Mouse (Mus musculus): Measurements from ENCODE around the gene Lrfn4. TPM values are rescaled to one million over a fixed set of nuclear protein-coding genes. Genes with fewer than 3 reads are reported as not detected.

Gene Lrfn4
- polyA plus RNA-seq, 1 experiment from 2014 or later, result 12.6 TPM

GRCm38 (mm10) chr19:4578799-4579198, 36.7 kb downstream of the Lrfn4 start:
- Histone ChIP-seq H3K4me1 (ENCODE audit: control insufficient read depth, insufficient read depth, low read length) (no peaks in the 10 kb centered on the region), H3K36me3 (ENCODE audit: control insufficient read depth, insufficient read depth, low read length) (no peaks in the 10 kb centered on the region), H3K27me3 (ENCODE audit: control insufficient read depth, insufficient read depth, low read length) (no peaks in the 10 kb centered on the region), H3K4me3 (ENCODE audit: low read length) (no peak overlapping the region), H3K27ac (ENCODE audit: low read depth, low read length) (no peak overlapping the region), H3K9ac (ENCODE audit: low read depth, low read length) (no peak overlapping the region), H3K4me2 (replicated peaks; ENCODE audit: low read depth, low read length) (no peak overlapping the region), H3K9me3 (ENCODE audit: control insufficient read depth, low read length) (no peaks in the 10 kb centered on the region)
- 55% methylated on average over 2 of the region's 2 CpGs for WGBS
- ATAC-seq (ENCODE audit: low FRiP score, low TSS enrichment), result no peak

GRCm38 (mm10) chr19:4573241-4573640, 42.2 kb downstream of the Lrfn4 start:
- Histone ChIP-seq H3K36me3 (ENCODE audit: control insufficient read depth, insufficient read depth, low read length) (no peaks in the 10 kb centered on the region), H3K4me3 (ENCODE audit: low read length) (no peak overlapping the region), H3K27me3 (ENCODE audit: control insufficient read depth, insufficient read depth, low read length) (no peaks in the 10 kb centered on the region), H3K4me1 (ENCODE audit: control insufficient read depth, insufficient read depth, low read length) (no peaks in the 10 kb centered on the region), H3K9ac (ENCODE audit: low read depth, low read length) (no peak overlapping the region), H3K4me2 (replicated peaks; ENCODE audit: low read depth, low read length) (no peak overlapping the region), H3K9me3 (ENCODE audit: control insufficient read depth, low read length) (no peaks in the 10 kb centered on the region), H3K27ac (ENCODE audit: low read depth, low read length) (no peak overlapping the region)
- no peak for ATAC-seq (ENCODE audit: low FRiP score, low TSS enrichment)
- WGBS, result 81% methylated on average over 1 of the region's 1 CpGs

GRCm38 (mm10) chr19:4572467-4572866, 43.0 kb downstream of the Lrfn4 start:
- Histone ChIP-seq H3K4me2 (replicated peaks; ENCODE audit: low read depth, low read length) (no peak overlapping the region), H3K36me3 (ENCODE audit: control insufficient read depth, insufficient read depth, low read length) (no peaks in the 10 kb centered on the region), H3K27me3 (ENCODE audit: control insufficient read depth, insufficient read depth, low read length) (no peaks in the 10 kb centered on the region), H3K9ac (ENCODE audit: low read depth, low read length) (no peak overlapping the region), H3K9me3 (ENCODE audit: control insufficient read depth, low read length) (no peaks in the 10 kb centered on the region), H3K4me3 (ENCODE audit: low read length) (no peak overlapping the region), H3K4me1 (ENCODE audit: control insufficient read depth, insufficient read depth, low read length) (no peaks in the 10 kb centered on the region), H3K27ac (ENCODE audit: low read depth, low read length) (no peak overlapping the region)
- no peak for ATAC-seq (ENCODE audit: low FRiP score, low TSS enrichment)
- 92% methylated on average over 8 of the region's 8 CpGs for WGBS

GRCm38 (mm10) chr19:4572061-4572460, 43.4 kb downstream of the Lrfn4 start:
- Histone ChIP-seq H3K4me1 (ENCODE audit: control insufficient read depth, insufficient read depth, low read length) (no peaks in the 10 kb centered on the region), H3K4me2 (replicated peaks; ENCODE audit: low read depth, low read length) (no peak overlapping the region), H3K9me3 (ENCODE audit: control insufficient read depth, low read length) (no peaks in the 10 kb centered on the region), H3K9ac (ENCODE audit: low read depth, low read length) (no peak overlapping the region), H3K4me3 (ENCODE audit: low read length) (no peak overlapping the region), H3K36me3 (ENCODE audit: control insufficient read depth, insufficient read depth, low read length) (no peaks in the 10 kb centered on the region), H3K27me3 (ENCODE audit: control insufficient read depth, insufficient read depth, low read length) (no peaks in the 10 kb centered on the region), H3K27ac (ENCODE audit: low read depth, low read length) (no peak overlapping the region)
- no peak for ATAC-seq (ENCODE audit: low FRiP score, low TSS enrichment)
- 82% methylated on average over 4 of the region's 4 CpGs for WGBS

- Histone ChIP-seq H3K27me3 (ENCODE audit: control insufficient read depth, insufficient read depth, low read length) (no peaks in the 10 kb centered on the region), H3K9ac (ENCODE audit: low read depth, low read length) (no peak overlapping the region), H3K4me1 (ENCODE audit: control insufficient read depth, insufficient read depth, low read length) (no peaks in the 10 kb centered on the region), H3K4me2 (replicated peaks; ENCODE audit: low read depth, low read length) (no peak overlapping the region), H3K9me3 (ENCODE audit: control insufficient read depth, low read length) (no peaks in the 10 kb centered on the region), H3K36me3 (ENCODE audit: control insufficient read depth, insufficient read depth, low read length) (no peaks in the 10 kb centered on the region), H3K27ac (ENCODE audit: low read depth, low read length) (no peak overlapping the region), H3K4me3 (ENCODE audit: low read length) (no peak overlapping the region)
- WGBS, result 82% methylated on average over 1 of the region's 1 CpGs
- no peak for ATAC-seq (ENCODE audit: low FRiP score, low TSS enrichment)
Observed at GRCm38 (mm10) chr19:4571658-4572057, 43.8 kb downstream of the Lrfn4 start.

- no peak overlapping the region for H3K27ac ChIP-seq (ENCODE audit: low read depth, low read length)
- ATAC-seq (ENCODE audit: low FRiP score, low TSS enrichment), result no peak
- H3K4me1 ChIP-seq (ENCODE audit: control insufficient read depth, insufficient read depth, low read length), result no peaks in the 10 kb centered on the region
- H3K9me3 ChIP-seq (ENCODE audit: control insufficient read depth, low read length), result no peaks in the 10 kb centered on the region
- WGBS, result 85% methylated on average over 6 of the region's 6 CpGs
- no peak overlapping the region for H3K4me2 ChIP-seq (replicated peaks; ENCODE audit: low read depth, low read length)
- H3K4me3 ChIP-seq (ENCODE audit: low read length), result no peak overlapping the region
- H3K9ac ChIP-seq (ENCODE audit: low read depth, low read length), result no peak overlapping the region
- H3K27me3 ChIP-seq (ENCODE audit: control insufficient read depth, insufficient read depth, low read length), result no peaks in the 10 kb centered on the region
- H3K36me3 ChIP-seq (ENCODE audit: control insufficient read depth, insufficient read depth, low read length), result no peaks in the 10 kb centered on the region
Observed at GRCm38 (mm10) chr19:4570815-4571214, 44.7 kb downstream of the Lrfn4 start.

- Histone ChIP-seq H3K9me3 (ENCODE audit: control insufficient read depth, low read length) (no peaks in the 10 kb centered on the region), H3K4me1 (ENCODE audit: control insufficient read depth, insufficient read depth, low read length) (no peaks in the 10 kb centered on the region), H3K36me3 (ENCODE audit: control insufficient read depth, insufficient read depth, low read length) (no peaks in the 10 kb centered on the region), H3K4me2 (replicated peaks; ENCODE audit: low read depth, low read length) (no peak overlapping the region), H3K27me3 (ENCODE audit: control insufficient read depth, insufficient read depth, low read length) (no peaks in the 10 kb centered on the region), H3K9ac (ENCODE audit: low read depth, low read length) (no peak overlapping the region), H3K4me3 (ENCODE audit: low read length) (no peak overlapping the region), H3K27ac (ENCODE audit: low read depth, low read length) (no peak overlapping the region)
- no peak for ATAC-seq (ENCODE audit: low FRiP score, low TSS enrichment)
- 78% methylated on average over 11 of the region's 11 CpGs for whole genome bisulfite sequencing
Observed at GRCm38 (mm10) chr19:4570237-4570613, 45.2 kb downstream of the Lrfn4 start.

GRCm38 (mm10) chr19:4569356-4570236, 45.9 kb downstream of the Lrfn4 start:
- H3K9me3 ChIP-seq (ENCODE audit: control insufficient read depth, low read length), result no peaks in the 10 kb centered on the region
- H3K4me2 ChIP-seq (replicated peaks; ENCODE audit: low read depth, low read length), result no peak overlapping the region
- H3K4me3 ChIP-seq (ENCODE audit: low read length), result no peak overlapping the region
- no peak overlapping the region for H3K9ac ChIP-seq (ENCODE audit: low read depth, low read length)
- no peaks in the 10 kb centered on the region for H3K4me1 ChIP-seq (ENCODE audit: control insufficient read depth, insufficient read depth, low read length)
- no peaks in the 10 kb centered on the region for H3K36me3 ChIP-seq (ENCODE audit: control insufficient read depth, insufficient read depth, low read length)
- no peak for ATAC-seq (ENCODE audit: low FRiP score, low TSS enrichment)
- WGBS, result 82% methylated on average over 17 of the region's 17 CpGs
- H3K27me3 ChIP-seq (ENCODE audit: control insufficient read depth, insufficient read depth, low read length), result no peaks in the 10 kb centered on the region
- no peak overlapping the region for H3K27ac ChIP-seq (ENCODE audit: low read depth, low read length)

GRCm38 (mm10) chr19:4568832-4569231, 46.6 kb downstream of the Lrfn4 start:
- H3K4me3 ChIP-seq (ENCODE audit: low read length), result no peak overlapping the region
- H3K9ac ChIP-seq (ENCODE audit: low read depth, low read length), result no peak overlapping the region
- WGBS, result 72% methylated on average over 4 of the region's 4 CpGs
- H3K27me3 ChIP-seq (ENCODE audit: control insufficient read depth, insufficient read depth, low read length), result no peaks in the 10 kb centered on the region
- H3K9me3 ChIP-seq (ENCODE audit: control insufficient read depth, low read length), result no peaks in the 10 kb centered on the region
- no peak overlapping the region for H3K4me2 ChIP-seq (replicated peaks; ENCODE audit: low read depth, low read length)
- no peak overlapping the region for H3K27ac ChIP-seq (ENCODE audit: low read depth, low read length)
- no peaks in the 10 kb centered on the region for H3K36me3 ChIP-seq (ENCODE audit: control insufficient read depth, insufficient read depth, low read length)
- no peaks in the 10 kb centered on the region for H3K4me1 ChIP-seq (ENCODE audit: control insufficient read depth, insufficient read depth, low read length)
- no peak for ATAC-seq (ENCODE audit: low FRiP score, low TSS enrichment)
